In genomic region chr19:5337975-5338374, GRCm38 (mm10) we compare ENCODE assay signal across 8 mouse cellular contexts. TPM values are rescaled to one million over a fixed set of nuclear protein-coding genes. Genes with fewer than 3 reads are reported as not detected.
A peak's percentile ranks its signal among the peaks of the same experiment; 100 is the strongest.
DNase-seq lines count a peak whose midpoint lies in the region; ATAC-seq and TF ChIP-seq lines count a peak whose summit lies in the region.

No protein-coding gene starts in this region.

- no peak overlapping the region for H3K9ac ChIP-seq in hindbrain, embryonic 14.5 days
- H3K9ac ChIP-seq in hindbrain, embryonic 13.5 days, result no peak overlapping the region
- no peak overlapping the region for H3K9ac ChIP-seq in embryonic facial prominence, embryonic 11.5 days (replicated peaks; ENCODE audit: low read length)
- no peak overlapping the region for H3K9ac ChIP-seq in hindbrain, postnatal 0 days (replicated peaks; ENCODE audit: low read length)

- no peak overlapping the region for H3K4me2 ChIP-seq in hindbrain, embryonic 14.5 days (replicated peaks)
- no peak overlapping the region for H3K4me2 ChIP-seq in hindbrain, embryonic 13.5 days
- H3K4me2 ChIP-seq in embryonic facial prominence, embryonic 11.5 days (ENCODE audit: low read depth, low read length), result no peak overlapping the region
- no peak overlapping the region for H3K4me2 ChIP-seq in hindbrain, postnatal 0 days (ENCODE audit: low read depth, low read length)

- no peak overlapping the region for H3K4me3 ChIP-seq in hindbrain, embryonic 14.5 days (replicated peaks; ENCODE audit: low read length)
- H3K4me3 ChIP-seq in hindbrain, embryonic 13.5 days, result no peak overlapping the region
- H3K4me3 ChIP-seq in embryonic facial prominence, embryonic 11.5 days (ENCODE audit: low read depth, low read length), result no peak overlapping the region
- H3K4me3 ChIP-seq in hindbrain, postnatal 0 days (ENCODE audit: low read length), result no peak overlapping the region

- TF ChIP-seq CTCF in hindbrain, postnatal 0 days (IDR thresholded peaks at IDR 0.05; ENCODE audit: low read depth), result peak; percentile 87

- 27% methylated on average over 5 of the region's 5 CpGs for WGBS in hindbrain, embryonic 14.5 days
- 20% methylated on average over 5 of the region's 5 CpGs for WGBS in hindbrain, embryonic 13.5 days
- 22% methylated on average over 5 of the region's 5 CpGs for WGBS in embryonic facial prominence, embryonic 11.5 days
- 23% methylated on average over 5 of the region's 5 CpGs for WGBS in hindbrain, postnatal 0 days

- peak; percentile 71 for DNase-seq in hindbrain, embryonic 14.5 days (ENCODE audit: low spot score)
- DNase-seq in adrenal gland, postnatal 25 days, result peak; percentile 75
- DNase-seq in embryonic facial prominence, embryonic 11.5 days (ENCODE audit: low spot score), result peak; percentile 85
- peak; percentile 79 for DNase-seq in hindbrain, postnatal 0 days (ENCODE audit: low spot score)
- peak; percentile 73 to 76 for DNase-seq in left cerebral cortex, postnatal 25 days (ENCODE audit: low spot score in 2 of 2)
- DNase-seq in ovary, postnatal 10 days (ENCODE audit: low spot score), result peak; percentile 52
- peak; percentile 80 for DNase-seq in thymus, postnatal 0 days (ENCODE audit: low spot score)

- H3K27me3 ChIP-seq in hindbrain, embryonic 14.5 days (ENCODE audit: control insufficient read depth, insufficient read depth, low read length), result no peaks in the 10 kb centered on the region
- H3K27me3 ChIP-seq in hindbrain, embryonic 13.5 days, result 0 out of 2 replicates have a peak, but pooled peaks cover 3% of the 10 kb centered on the region
- no peaks in the 10 kb centered on the region for H3K27me3 ChIP-seq in embryonic facial prominence, embryonic 11.5 days (ENCODE audit: control insufficient read depth, insufficient read depth, low read length)
- H3K27me3 ChIP-seq in hindbrain, postnatal 0 days (ENCODE audit: insufficient read depth, low read length), result no peaks in the 10 kb centered on the region

- H3K27ac ChIP-seq in hindbrain, embryonic 14.5 days, result no peak overlapping the region
- H3K27ac ChIP-seq in hindbrain, embryonic 13.5 days, result no peak overlapping the region
- H3K27ac ChIP-seq in embryonic facial prominence, embryonic 11.5 days (replicated peaks; ENCODE audit: low read depth, low read length), result no peak overlapping the region
- H3K27ac ChIP-seq in hindbrain, postnatal 0 days, result no peak overlapping the region

- intact Hi-C loops in left cerebral cortex, postnatal 25 days (cut with DNase I), result no loop called here

- ATAC-seq in hindbrain, embryonic 14.5 days (ENCODE audit: low FRiP score), result no peak
- ATAC-seq in hindbrain, embryonic 13.5 days (ENCODE audit: low FRiP score), result no peak
- ATAC-seq in embryonic facial prominence, embryonic 11.5 days (replicated peaks; ENCODE audit: insufficient number of reproducible peaks, low FRiP score, low TSS enrichment, low read depth), result no peak
- ATAC-seq in hindbrain, postnatal 0 days, result no peak

- no peaks in the 10 kb centered on the region for H3K36me3 ChIP-seq in hindbrain, embryonic 14.5 days (replicated peaks; ENCODE audit: control insufficient read depth, insufficient read depth)
- no peaks in the 10 kb centered on the region for H3K36me3 ChIP-seq in hindbrain, embryonic 13.5 days
- no peaks in the 10 kb centered on the region for H3K36me3 ChIP-seq in embryonic facial prominence, embryonic 11.5 days (replicated peaks; ENCODE audit: control insufficient read depth, insufficient read depth, low read depth, low read length)
- H3K36me3 ChIP-seq in hindbrain, postnatal 0 days (ENCODE audit: insufficient read depth, low read length), result no peaks in the 10 kb centered on the region

- H3K4me1 ChIP-seq in hindbrain, embryonic 14.5 days (replicated peaks; ENCODE audit: control insufficient read depth, insufficient read depth, low read length), result no peaks in the 10 kb centered on the region
- H3K4me1 ChIP-seq in hindbrain, embryonic 13.5 days (replicated peaks), result no peaks in the 10 kb centered on the region
- no peaks in the 10 kb centered on the region for H3K4me1 ChIP-seq in embryonic facial prominence, embryonic 11.5 days (ENCODE audit: control insufficient read depth, insufficient read depth, low read length)
- no peaks in the 10 kb centered on the region for H3K4me1 ChIP-seq in hindbrain, postnatal 0 days (ENCODE audit: insufficient read depth, low read length)

- H3K9me3 ChIP-seq in hindbrain, embryonic 14.5 days (ENCODE audit: control insufficient read depth, low read length), result no peaks in the 10 kb centered on the region
- H3K9me3 ChIP-seq in hindbrain, embryonic 13.5 days, result no peaks in the 10 kb centered on the region
- H3K9me3 ChIP-seq in embryonic facial prominence, embryonic 11.5 days (replicated peaks; ENCODE audit: control insufficient read depth, low read length), result no peaks in the 10 kb centered on the region
- no peaks in the 10 kb centered on the region for H3K9me3 ChIP-seq in hindbrain, postnatal 0 days (ENCODE audit: low read length)

RNA-seq across cellular contexts. Expression of gene Catsper1, which starts 2.4 kb away (rescaled TPM):
- polyA plus RNA-seq in hindbrain, embryonic 14.5 days (2014; fragmentation: Nextera tagmentation; extraction: Ambion mirVana), result not detected in 2 replicates
- polyA plus RNA-seq in hindbrain, embryonic 13.5 days (2015; fragmentation: Nextera tagmentation; extraction: Ambion mirVana), result not detected in 2 replicates
- not detected in 2 replicates for total RNA-seq in adrenal gland, postnatal 25 days (2021)
- polyA plus RNA-seq in embryonic facial prominence, embryonic 11.5 days (2014; fragmentation: Nextera tagmentation; extraction: Ambion mirVana), result not detected in 2 replicates
- not detected in 2 replicates for total RNA-seq in hindbrain, postnatal 0 days (2014; rRNA removed)
- polyA plus RNA-seq in hindbrain, postnatal 0 days (2015; fragmentation: Nextera tagmentation; extraction: Ambion mirVana), result not detected in 2 replicates
- total RNA-seq in left cerebral cortex, postnatal 25 days (2021), result not detected
- not detected in 2 replicates for polyA plus RNA-seq in thymus, postnatal 0 days (2015; fragmentation: Nextera tagmentation; extraction: Ambion mirVana)

RNA-seq across cellular contexts. Expression of gene Cst6, which starts 11.4 kb away (rescaled TPM):
- polyA plus RNA-seq in hindbrain, embryonic 14.5 days (2014; fragmentation: Nextera tagmentation; extraction: Ambion mirVana), result 11.2 and 12.2 TPM in 2 replicates
- 5.4 and 6.3 TPM in 2 replicates for polyA plus RNA-seq in hindbrain, embryonic 13.5 days (2015; fragmentation: Nextera tagmentation; extraction: Ambion mirVana)
- 1.6 TPM in 1 of 2 replicates, not detected in the other for total RNA-seq in adrenal gland, postnatal 25 days (2021)
- 0.69 and 1.3 TPM in 2 replicates for polyA plus RNA-seq in embryonic facial prominence, embryonic 11.5 days (2014; fragmentation: Nextera tagmentation; extraction: Ambion mirVana)
- 0.50 and 9.8 TPM in 2 replicates for total RNA-seq in hindbrain, postnatal 0 days (2014; rRNA removed)
- 14.9 and 16.1 TPM in 2 replicates for polyA plus RNA-seq in hindbrain, postnatal 0 days (2015; fragmentation: Nextera tagmentation; extraction: Ambion mirVana)
- total RNA-seq in left cerebral cortex, postnatal 25 days (2021), result 10 to 100 TPM; 21.2 to 23.9 TPM
- 29.1 and 30.5 TPM in 2 replicates for polyA plus RNA-seq in thymus, postnatal 0 days (2015; fragmentation: Nextera tagmentation; extraction: Ambion mirVana)

RNA-seq across cellular contexts. Expression of gene Eif1ad, which starts 28.6 kb away (rescaled TPM):
- 35.0 and 37.2 TPM in 2 replicates for polyA plus RNA-seq in hindbrain, embryonic 14.5 days (2014; fragmentation: Nextera tagmentation; extraction: Ambion mirVana)
- polyA plus RNA-seq in hindbrain, embryonic 13.5 days (2015; fragmentation: Nextera tagmentation; extraction: Ambion mirVana), result 53.3 and 56.4 TPM in 2 replicates
- total RNA-seq in adrenal gland, postnatal 25 days (2021), result 25.0 and 25.1 TPM in 2 replicates
- 58.2 and 63.7 TPM in 2 replicates for polyA plus RNA-seq in embryonic facial prominence, embryonic 11.5 days (2014; fragmentation: Nextera tagmentation; extraction: Ambion mirVana)
- total RNA-seq in hindbrain, postnatal 0 days (2014; rRNA removed), result 21.2 and 25.2 TPM in 2 replicates
- polyA plus RNA-seq in hindbrain, postnatal 0 days (2015; fragmentation: Nextera tagmentation; extraction: Ambion mirVana), result 46.7 and 49.2 TPM in 2 replicates
- total RNA-seq in left cerebral cortex, postnatal 25 days (2021), result 10 to 100 TPM; 24.9 to 25.6 TPM
- 51.1 and 59.4 TPM in 2 replicates for polyA plus RNA-seq in thymus, postnatal 0 days (2015; fragmentation: Nextera tagmentation; extraction: Ambion mirVana)

RNA-seq across cellular contexts. Expression of gene Banf1, which starts 29.0 kb away (rescaled TPM):
- polyA plus RNA-seq in hindbrain, embryonic 14.5 days (2014; fragmentation: Nextera tagmentation; extraction: Ambion mirVana), result 308 and 323 TPM in 2 replicates
- polyA plus RNA-seq in hindbrain, embryonic 13.5 days (2015; fragmentation: Nextera tagmentation; extraction: Ambion mirVana), result 330 and 334 TPM in 2 replicates
- total RNA-seq in adrenal gland, postnatal 25 days (2021), result 148 and 160 TPM in 2 replicates
- polyA plus RNA-seq in embryonic facial prominence, embryonic 11.5 days (2014; fragmentation: Nextera tagmentation; extraction: Ambion mirVana), result 464 and 487 TPM in 2 replicates
- total RNA-seq in hindbrain, postnatal 0 days (2014; rRNA removed), result 78.3 and 95.8 TPM in 2 replicates
- polyA plus RNA-seq in hindbrain, postnatal 0 days (2015; fragmentation: Nextera tagmentation; extraction: Ambion mirVana), result 316 and 319 TPM in 2 replicates
- total RNA-seq in left cerebral cortex, postnatal 25 days (2021), result 10 to 100 TPM; 83.4 to 84.4 TPM
- polyA plus RNA-seq in thymus, postnatal 0 days (2015; fragmentation: Nextera tagmentation; extraction: Ambion mirVana), result 590 and 607 TPM in 2 replicates

RNA-seq across cellular contexts. Expression of gene Gal3st3, which starts 39.8 kb away (rescaled TPM):
- polyA plus RNA-seq in hindbrain, embryonic 14.5 days (2014; fragmentation: Nextera tagmentation; extraction: Ambion mirVana), result 34.2 and 39.8 TPM in 2 replicates
- polyA plus RNA-seq in hindbrain, embryonic 13.5 days (2015; fragmentation: Nextera tagmentation; extraction: Ambion mirVana), result 34.1 and 36.0 TPM in 2 replicates
- not detected in 2 replicates for total RNA-seq in adrenal gland, postnatal 25 days (2021)
- polyA plus RNA-seq in embryonic facial prominence, embryonic 11.5 days (2014; fragmentation: Nextera tagmentation; extraction: Ambion mirVana), result 8.5 and 11.3 TPM in 2 replicates
- 25.0 and 27.3 TPM in 2 replicates for total RNA-seq in hindbrain, postnatal 0 days (2014; rRNA removed)
- 26.9 and 31.9 TPM in 2 replicates for polyA plus RNA-seq in hindbrain, postnatal 0 days (2015; fragmentation: Nextera tagmentation; extraction: Ambion mirVana)
- total RNA-seq in left cerebral cortex, postnatal 25 days (2021), result 10 to 100 TPM; 84.3 to 92.4 TPM
- 0.36 and 0.44 TPM in 2 replicates for polyA plus RNA-seq in thymus, postnatal 0 days (2015; fragmentation: Nextera tagmentation; extraction: Ambion mirVana)
